Mouse (Mus musculus): ENCODE measurements around the gene Ndufaf8. TPM values are rescaled to one million over a fixed set of nuclear protein-coding genes. Genes with fewer than 3 reads are reported as not detected.

The Ndufaf8 gene
- polyA plus RNA-seq, 1 experiment = 47.7 TPM

DNA sequence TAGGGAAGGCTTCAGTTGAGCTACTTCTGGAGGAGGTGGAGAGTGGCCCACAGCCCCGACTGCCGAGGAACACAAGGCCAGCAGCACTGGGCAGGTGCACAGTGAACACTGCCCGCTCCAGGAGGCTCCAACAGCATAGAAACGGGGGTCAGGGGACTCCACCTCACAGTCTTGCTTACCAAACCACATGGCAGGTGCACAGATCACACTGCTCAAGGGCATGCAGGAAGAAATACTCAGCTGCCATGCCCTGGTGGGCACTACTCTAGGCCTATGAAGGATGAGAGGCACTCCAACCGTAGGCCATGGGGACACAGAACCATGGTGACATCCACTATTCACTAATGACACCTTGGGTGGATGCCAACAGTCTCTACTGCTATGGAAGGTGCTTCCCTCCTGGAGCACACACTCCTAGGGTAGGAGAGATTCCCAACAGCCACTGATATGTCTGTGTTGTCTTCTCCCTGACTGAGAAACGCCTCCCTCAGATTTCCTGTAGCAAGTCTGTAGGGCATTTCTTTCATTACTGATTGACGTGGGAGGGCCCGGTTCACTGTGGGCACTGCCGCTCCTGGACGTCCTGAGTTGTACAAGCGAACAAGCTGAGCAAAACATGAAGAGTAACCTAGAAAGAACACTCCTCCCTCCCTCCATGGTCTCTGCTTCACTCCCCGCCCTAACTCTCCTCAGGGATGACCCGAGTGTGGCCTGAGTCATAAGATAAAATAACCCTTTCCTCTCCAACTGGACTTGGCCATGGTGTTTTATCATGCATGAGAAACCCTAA lies 45.2 kb downstream of the Ndufaf8 start:
- no peak for TF ChIP-seq POLR2A (IDR thresholded peaks at IDR 0.05; ENCODE audit: control insufficient read depth, extremely low read depth, insufficient read depth, low read length, poor library complexity)
- peak; percentile 26; the same call in 1 of the 2 replicates for TF ChIP-seq CTCF (IDR thresholded peaks at IDR 0.05; ENCODE audit: borderline replicate concordance, control insufficient read depth, extremely low read depth, insufficient read depth, low read length, poor library complexity)
- Histone ChIP-seq H3K27ac (ENCODE audit: control insufficient read depth, insufficient read depth, low read length) (no peak overlapping the region), H3K27me3 (ENCODE audit: control insufficient read depth, insufficient read depth, low read length) (no peaks in the 10 kb centered on the region), H3K36me3 (ENCODE audit: control insufficient read depth, insufficient read depth, low read length) (peaks cover 3% of the 10 kb centered on the region; the same call in 1 of the 2 replicates), H3K4me3 (ENCODE audit: control insufficient read depth, insufficient read depth, low read length) (no peak overlapping the region), H3K4me1 (replicated peaks; ENCODE audit: control insufficient read depth, insufficient read depth, low read length) (peaks cover 23% of the 10 kb centered on the region)
- DNase-seq = no peak
- 71% methylated on average over 13 of the region's 13 CpGs for WGBS

DNA sequence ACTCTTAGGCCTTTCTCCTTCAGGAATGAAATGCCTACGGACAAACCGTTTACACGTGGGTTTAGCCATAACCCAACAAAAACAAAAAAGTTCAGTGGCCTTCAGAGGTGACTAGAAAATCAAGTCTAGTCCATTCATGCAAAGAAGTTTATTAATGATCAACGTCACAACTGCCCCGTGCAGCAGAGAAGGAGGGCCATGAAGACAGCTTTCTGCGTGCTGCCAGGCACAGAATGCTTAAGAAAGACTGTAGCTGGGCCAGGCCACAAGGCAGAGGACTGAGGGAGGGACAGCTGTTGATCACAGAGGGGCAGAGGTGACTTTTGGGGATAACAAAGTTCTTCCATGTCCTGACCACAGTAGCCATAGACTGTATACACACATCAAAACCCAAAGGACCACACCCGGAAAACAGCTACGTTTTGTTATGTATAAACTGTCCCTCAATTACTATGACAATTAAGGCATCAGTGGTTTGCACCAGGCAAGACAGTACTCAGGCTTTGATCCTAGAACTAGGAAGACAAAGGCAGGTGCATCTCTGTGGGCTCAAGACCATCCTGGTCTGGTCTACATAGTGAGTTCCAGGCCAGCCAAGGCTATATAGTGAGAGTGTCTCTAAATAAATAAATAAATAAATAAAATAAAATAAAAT lies 49.6 kb downstream of the Ndufaf8 start:
- no peak overlapping the region for H3K27ac ChIP-seq (ENCODE audit: control insufficient read depth, insufficient read depth, low read length)

DNA sequence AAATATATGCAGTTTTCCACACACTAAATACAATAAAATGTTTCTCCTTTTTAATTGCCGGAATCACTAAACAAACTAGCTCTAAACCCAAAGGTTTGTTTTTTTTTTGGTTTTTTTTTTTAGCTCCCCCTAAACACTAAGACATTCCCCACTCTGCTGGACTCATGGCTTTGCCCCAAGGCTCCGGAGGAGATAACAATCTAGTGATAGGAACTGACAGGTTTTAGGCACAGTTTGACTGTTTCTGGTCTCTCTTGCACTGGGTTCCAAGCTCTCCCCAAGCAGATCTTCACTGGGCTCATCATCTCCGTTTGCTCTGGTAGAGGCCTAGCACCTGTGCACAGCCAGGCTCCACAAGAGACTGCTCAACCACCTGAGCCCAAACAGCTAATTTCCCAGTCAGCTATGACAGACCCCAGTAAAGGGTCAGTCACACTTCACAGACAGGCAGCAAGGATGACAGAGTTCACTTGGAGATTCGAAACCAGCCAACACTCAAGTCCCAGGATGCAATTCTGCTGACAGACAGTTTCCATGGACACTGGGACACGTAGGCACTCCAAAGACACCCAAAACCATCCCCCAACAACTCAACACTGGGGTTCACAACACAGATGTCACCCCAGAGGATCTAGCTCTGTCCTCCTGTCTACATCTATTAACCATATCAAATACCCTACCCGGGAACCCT lies 50.9 kb downstream of the Ndufaf8 start:
- 19% methylated on average over 6 of the region's 6 CpGs for WGBS
- Histone ChIP-seq H3K27ac (ENCODE audit: control insufficient read depth, insufficient read depth, low read length) (no peak overlapping the region), H3K27me3 (ENCODE audit: control insufficient read depth, insufficient read depth, low read length) (no peaks in the 10 kb centered on the region), H3K4me1 (replicated peaks; ENCODE audit: control insufficient read depth, insufficient read depth, low read length) (peaks cover 11% of the 10 kb centered on the region), H3K36me3 (ENCODE audit: control insufficient read depth, insufficient read depth, low read length) (peaks cover 3% of the 10 kb centered on the region; the same call in 1 of the 2 replicates), H3K4me3 (ENCODE audit: control insufficient read depth, insufficient read depth, low read length) (peak overlapping the region; percentile 12; the same call in 1 of the 2 replicates)
- no peak for DNase-seq
- TF ChIP-seq POLR2A (IDR thresholded peaks at IDR 0.05; ENCODE audit: control insufficient read depth, extremely low read depth, insufficient read depth, low read length, poor library complexity) (no peak), CTCF (IDR thresholded peaks at IDR 0.05; ENCODE audit: borderline replicate concordance, control insufficient read depth, extremely low read depth, insufficient read depth, low read length, poor library complexity) (no peak)

More for the DNA sequence above, 49.6 kb downstream of the Ndufaf8 start:
- H3K27me3 ChIP-seq (ENCODE audit: control insufficient read depth, insufficient read depth, low read length) = no peaks in the 10 kb centered on the region
- 91% methylated on average over 8 of the region's 8 CpGs for WGBS
- H3K36me3 ChIP-seq (ENCODE audit: control insufficient read depth, insufficient read depth, low read length) = peaks cover 3% of the 10 kb centered on the region; the same call in 1 of the 2 replicates
- no peak for DNase-seq
- TF ChIP-seq POLR2A (IDR thresholded peaks at IDR 0.05; ENCODE audit: control insufficient read depth, extremely low read depth, insufficient read depth, low read length, poor library complexity) = no peak
- TF ChIP-seq CTCF (IDR thresholded peaks at IDR 0.05; ENCODE audit: borderline replicate concordance, control insufficient read depth, extremely low read depth, insufficient read depth, low read length, poor library complexity) = no peak
- no peak overlapping the region for H3K4me3 ChIP-seq (ENCODE audit: control insufficient read depth, insufficient read depth, low read length)
- peaks cover 16% of the 10 kb centered on the region for H3K4me1 ChIP-seq (replicated peaks; ENCODE audit: control insufficient read depth, insufficient read depth, low read length)

Other genes starting within 250 kb of the Ndufaf8 start
- 59.2 and 59.7 TPM in 2 replicates for gene Chmp6, start 185.5 kb upstream of the Ndufaf8 start, polyA plus RNA-seq (2012; rRNA removed)
- 53.7 and 59.8 TPM in 2 replicates for gene Baiap2, start 156.2 kb upstream of the Ndufaf8 start, polyA plus RNA-seq (2012; rRNA removed)
- gene Aatk, start 51.8 kb upstream of the Ndufaf8 start, polyA plus RNA-seq (2012; rRNA removed) = 4.4 and 4.7 TPM in 2 replicates
- 10.8 and 12.4 TPM in 2 replicates for gene Cep131, start 12.1 kb upstream of the Ndufaf8 start, polyA plus RNA-seq (2012; rRNA removed)
- 95.3 and 103 TPM in 2 replicates for gene Tepsin, start 197 bp upstream of the Ndufaf8 start, polyA plus RNA-seq (2012; rRNA removed)
- 165 and 167 TPM in 2 replicates for gene Slc38a10, start 52.4 kb downstream of the Ndufaf8 start, polyA plus RNA-seq (2012; rRNA removed)
- 11.0 and 15.1 TPM in 2 replicates for gene Bahcc1, start 134.0 kb downstream of the Ndufaf8 start, polyA plus RNA-seq (2012; rRNA removed)
- 1,233 and 1,455 TPM in 2 replicates for gene Actg1, start 249.6 kb downstream of the Ndufaf8 start, polyA plus RNA-seq (2012; rRNA removed)

Measured in thymus, adult 2 months (tissue).